Mouse (Mus musculus): Measurements from ENCODE around the gene Mgat4b.

GRCm38 (mm10) chr11:50275568-50276151 lies 65.0 kb downstream of the Mgat4b start:
- TF ChIP-seq POLR2A (IDR thresholded peaks at IDR 0.05; ENCODE audit: control insufficient read depth, low read depth, low read length) = no peak
- TF ChIP-seq CTCF (IDR thresholded peaks at IDR 0.05; ENCODE audit: control insufficient read depth, insufficient read depth, insufficient replicate concordance, low read depth, low read length) = no peak

All from testis, adult 2 months (tissue).